Mouse (Mus musculus): ENCODE measurements around the gene Mast4.
A peak's percentile ranks its signal among the peaks of the same experiment; 100 is the strongest.

- TF ChIP-seq GATA1 (IDR thresholded peaks at IDR 0.05; ENCODE audit: borderline replicate concordance, low read length) (no peak), CTCF (IDR thresholded peaks at IDR 0.05; ENCODE audit: low read depth, low read length) (peak; percentile 76), TAL1 (conservative IDR thresholded peaks at IDR 0.05; ENCODE audit: low read depth, low read length) (no peak)
Observed at GRCm38 (mm10) chr13:103109872-103110271, 224.4 kb downstream of the Mast4 start.

Data from G1E (cell line).